Mouse (Mus musculus) CD4-positive, CD25-positive, alpha-beta regulatory T cell, adult 9 weeks (primary cell): Measurements from ENCODE around the gene Vmn2r121. TPM values are rescaled to one million over a fixed set of nuclear protein-coding genes. Genes with fewer than 3 reads are reported as not detected.

Experiments
- polyA plus RNA-seq: library from polyadenylated mRNA; unstranded; fragments of 100-300 nt; shearing (Covaris generic); gene quantifications from one replicate; pipeline ENCODE4 v1.2.1, GENCODE M21; 2017

The Vmn2r121 gene
- polyA plus RNA-seq = not detected

DNA sequence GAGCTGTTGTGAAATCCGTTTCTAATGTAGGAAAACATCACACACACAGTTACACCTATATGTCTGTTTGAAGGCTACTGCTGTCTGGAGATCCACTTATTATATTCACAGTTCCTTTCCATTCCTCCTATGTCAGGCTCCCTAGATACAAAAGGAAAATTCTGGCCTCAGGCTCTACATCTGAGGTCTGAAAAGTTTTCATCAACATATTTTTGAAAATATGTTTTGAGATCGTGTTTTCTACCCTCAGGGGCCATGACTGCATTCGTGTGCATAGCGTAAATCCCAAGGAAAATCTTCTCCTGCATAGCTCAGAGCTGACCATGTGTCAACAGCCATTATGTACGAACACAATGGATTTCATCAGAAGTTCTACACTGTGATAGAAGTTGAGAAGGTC is at the start of gene Vmn2r121:
Vmn2r121 (minus strand) TSS at position 101 of the 400 bp plus-strand sequence.

